Mouse (Mus musculus) lung, adult 2 months (tissue): ENCODE measurements around the gene Nat10. TPM values are rescaled to one million over a fixed set of nuclear protein-coding genes. Genes with fewer than 3 reads are reported as not detected.

Experiments
- DNase-seq: peaks from one replicate; pipeline ENCODE4 v3.0.0; 2022
- H3K4me1 ChIP-seq: fragments of 200-500 bp; 2 replicates; pipeline ENCODE4 v1.6.1; 2011; ENCODE audit warnings: low read length; ENCODE audit not compliant: control insufficient read depth, insufficient read depth
- H3K4me3 ChIP-seq: fragments of 200-500 bp; replicated peaks from 2 replicates; pipeline ENCODE3; 2011; ENCODE audit warnings: low read depth, mild to moderate bottlenecking, control low read depth, low read length; ENCODE audit errors: extremely low read depth
- CTCF ChIP-seq: fragments of 200-500 bp; IDR thresholded peaks from 2 replicates; pipeline ENCODE4 v1.5.1; 2011; ENCODE audit warnings: mild to moderate bottlenecking, low read length, control low read depth; ENCODE audit not compliant: insufficient read depth
- POLR2A ChIP-seq: fragments of 200-500 bp; IDR thresholded peaks from 2 replicates; pipeline ENCODE4 v1.6.1; 2011; ENCODE audit warnings: low read depth, mild to moderate bottlenecking, control low read depth, low read length, borderline replicate concordance; ENCODE audit errors: extremely low read depth
- WGBS: fragments of 180-500 bp; shearing (Covaris S2); methylation state at CpG from one replicate; pipeline ENCODE4 v1.1.7; 2018; 5-methylcytosine and 5-hydroxymethylcytosine counted together
- polyA plus RNA-seq: library from polyadenylated mRNA; depleted of rRNA; stranded (reverse); fragments of >200 nt; gene quantifications from 2 replicates; pipeline ENCODE4 v1.2.3, GENCODE M21; 2012

The Nat10 gene
- polyA plus RNA-seq, 1 experiment = 24.3 TPM

- no peak for DNase-seq
- no peak overlapping the region for H3K4me3 ChIP-seq
- H3K4me1 ChIP-seq = no peaks in the 10 kb centered on the region
- WGBS = 75% methylated on average over 2 of the region's 2 CpGs
- TF ChIP-seq POLR2A = no peak
- TF ChIP-seq CTCF = no peak
These were observed 36.5 kb downstream of the Nat10 start for GRCm38 (mm10) chr2:103724521-103724920.

- no peak overlapping the region for H3K4me3 ChIP-seq
- 83% methylated on average over 7 of the region's 7 CpGs for WGBS
- DNase-seq = no peak
- H3K4me1 ChIP-seq = no peaks in the 10 kb centered on the region
- TF ChIP-seq POLR2A (no peak), CTCF (no peak)
These were observed 41.8 kb downstream of the Nat10 start for GRCm38 (mm10) chr2:103719292-103719646.

- whole genome bisulfite sequencing = 58% methylated on average over 8 of the region's 8 CpGs
- TF ChIP-seq CTCF = peak; percentile 96
- TF ChIP-seq POLR2A = no peak
- DNase-seq = peak; percentile 39
- Histone ChIP-seq H3K4me1 (no peaks in the 10 kb centered on the region), H3K4me3 (no peak overlapping the region)
These were observed 42.3 kb downstream of the Nat10 start for GRCm38 (mm10) chr2:103718594-103719291.

- Histone ChIP-seq H3K4me3 (no peak overlapping the region), H3K4me1 (no peaks in the 10 kb centered on the region)
- WGBS = 83% methylated on average over 4 of the region's 4 CpGs
- TF ChIP-seq POLR2A (no peak), CTCF (no peak)
- DNase-seq = no peak
These were observed 46.7 kb downstream of the Nat10 start for GRCm38 (mm10) chr2:103714412-103714811.

GRCm38 (mm10) chr2:103713831-103714230 lies 47.2 kb downstream of the Nat10 start:
- Histone ChIP-seq H3K4me3 (no peak overlapping the region), H3K4me1 (no peaks in the 10 kb centered on the region)
- WGBS = 86% methylated on average over 7 of the region's 7 CpGs
- no peak for TF ChIP-seq POLR2A
- no peak for TF ChIP-seq CTCF
- DNase-seq = no peak

GRCm38 (mm10) chr2:103710849-103711248 lies 50.2 kb downstream of the Nat10 start:
- H3K4me3 ChIP-seq = no peak overlapping the region
- TF ChIP-seq CTCF = no peak
- WGBS = 69% methylated on average over 7 of the region's 7 CpGs

GRCm38 (mm10) chr2:103707056-103707776 lies 53.9 kb downstream of the Nat10 start:
- 73% methylated on average over 6 of the region's 6 CpGs for WGBS
- DNase-seq = no peak
- Histone ChIP-seq H3K4me3 (no peak overlapping the region), H3K4me1 (no peaks in the 10 kb centered on the region)
- no peak for TF ChIP-seq CTCF
- TF ChIP-seq POLR2A = no peak

More at GRCm38 (mm10) chr2:103710849-103711248, 50.2 kb downstream of the Nat10 start:
- no peak for DNase-seq
- H3K4me1 ChIP-seq = no peaks in the 10 kb centered on the region

- TF ChIP-seq POLR2A = no peak
- no peak for TF ChIP-seq CTCF
- DNase-seq = no peak
- H3K4me1 ChIP-seq = no peaks in the 10 kb centered on the region
- no peak overlapping the region for H3K4me3 ChIP-seq
- 45% methylated on average over 11 of the region's 11 CpGs for WGBS
These were observed 54.8 kb downstream of the Nat10 start for GRCm38 (mm10) chr2:103706226-103706625.

GRCm38 (mm10) chr2:103705826-103706225 lies 55.2 kb downstream of the Nat10 start:
- 89% methylated on average over 4 of the region's 4 CpGs for WGBS
- H3K4me3 ChIP-seq = no peak overlapping the region
- no peak for DNase-seq
- no peaks in the 10 kb centered on the region for H3K4me1 ChIP-seq
- TF ChIP-seq POLR2A = no peak
- no peak for TF ChIP-seq CTCF

- 56% methylated on average over 4 of the region's 4 CpGs for WGBS
- TF ChIP-seq CTCF = no peak
- no peak for TF ChIP-seq POLR2A
- H3K4me3 ChIP-seq = no peak overlapping the region
- DNase-seq = no peak
- H3K4me1 ChIP-seq = no peaks in the 10 kb centered on the region
These were observed 57.2 kb downstream of the Nat10 start for GRCm38 (mm10) chr2:103703865-103704264.
